Mouse (Mus musculus): ENCODE measurements around the gene Hp1bp3.

- TF ChIP-seq CTCF (IDR thresholded peaks at IDR 0.05; ENCODE audit: borderline replicate concordance, insufficient read depth, low read length) (no peak), POLR2A (IDR thresholded peaks at IDR 0.05; ENCODE audit: low read depth, low read length) (no peak)
Observed at GRCm38 (mm10) chr4:138185961-138186360, 30.1 kb upstream of the Hp1bp3 start.

Data from embryonic fibroblast, embryonic 13.5 days (primary cell).